Mouse (Mus musculus): ENCODE results near the gene Slirp.

- no peak for TF ChIP-seq CTCF (IDR thresholded peaks at IDR 0.05; ENCODE audit: low read depth)
- no peak for TF ChIP-seq EP300 (optimal IDR thresholded peaks at IDR 0.05)
Observed at GRCm38 (mm10) chr12:87405721-87406120, 38.0 kb upstream of the Slirp start.
